Mouse (Mus musculus) adrenal gland, postnatal 36 days (tissue): ENCODE results near the gene Atxn7. TPM values are rescaled to one million over a fixed set of nuclear protein-coding genes. Genes with fewer than 3 reads are reported as not detected.

ENCODE experiments used
- DNase-seq, 2 experiments: peaks; one replicate each; pipeline ENCODE4 v3.0.0; 2021; ENCODE audit warnings: mixed read lengths in 1 of 2
- total RNA-seq, 2 experiments: library from RNA; stranded (reverse); gene quantifications; 2 replicates each; pipeline ENCODE4 v1.2.3; 2021

The Atxn7 gene
- total RNA-seq, 2 experiments from 2014 or later: 22.0 to 43.8 TPM

GRCm38 (mm10) chr14:14120230-14121096, 159.2 kb downstream of the Atxn7 start, which contains the start of gene Psmd6:
Psmd6 (minus strand) TSS chr14:14120984.
- DNase-seq: peak; percentile 92

Other genes with a start within 250 kb of the Atxn7 start
- gene Gm281, start 47.0 kb upstream of the Atxn7 start, total RNA-seq: not detected
- gene Thoc7, start 412 bp downstream of the Atxn7 start, total RNA-seq: 100 to 1,000 TPM; 121 TPM
- gene Psmd6, start 159.5 kb downstream of the Atxn7 start, total RNA-seq: 100 to 1,000 TPM; 131 to 142 TPM
- gene Olfr720, start 225.4 kb downstream of the Atxn7 start, total RNA-seq: not detected